Mouse (Mus musculus): ENCODE measurements around the gene Pcbp3. TPM values are rescaled to one million over a fixed set of nuclear protein-coding genes. Genes with fewer than 3 reads are reported as not detected.

Pcbp3 gene
- total and polyA plus RNA-seq, 2 experiments, result 0.37 to 0.55 TPM

DNA sequence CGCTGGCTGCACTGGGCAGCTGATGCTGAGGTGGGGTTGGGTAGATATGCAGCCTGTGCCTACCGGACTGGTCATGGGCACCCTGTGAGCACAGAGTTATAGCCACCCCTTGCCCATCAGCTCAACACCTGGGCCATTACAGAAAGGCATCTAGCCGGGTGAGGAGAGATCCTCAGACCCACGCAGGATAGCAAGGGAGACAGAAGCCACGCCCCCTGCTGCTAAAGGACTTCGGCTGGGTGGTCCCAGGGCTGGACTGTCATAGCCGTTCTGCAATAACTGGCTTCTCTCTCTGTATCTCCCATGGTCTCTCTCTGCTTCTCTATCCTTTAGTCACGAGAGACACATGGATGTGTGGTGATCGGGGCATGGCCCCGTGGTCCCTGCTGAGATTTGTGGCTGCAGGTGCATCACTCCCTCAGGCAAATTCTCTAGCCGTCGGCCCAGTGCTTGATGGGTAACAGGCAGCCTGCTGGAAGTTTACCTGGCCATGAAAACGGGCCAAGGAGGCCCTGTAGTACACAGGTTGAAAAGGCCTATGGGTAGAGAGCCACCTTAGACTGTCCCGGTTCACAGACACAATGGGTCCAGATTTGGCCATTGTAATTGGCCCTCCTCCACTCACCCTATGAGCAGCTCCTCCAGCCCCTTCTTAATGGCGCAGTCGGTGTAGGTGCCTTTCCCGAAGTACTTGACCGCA lies 238.8 kb downstream of the Pcbp3 start:
- H3K9ac ChIP-seq (ENCODE audit: low read depth, low read length), result no peak overlapping the region
- WGBS, result 91% methylated on average over 18 of the region's 18 CpGs
- no peak overlapping the region for H3K27ac ChIP-seq (replicated peaks; ENCODE audit: insufficient read depth, low read depth, low read length)
- no peaks in the 10 kb centered on the region for H3K79me2 ChIP-seq (ENCODE audit: control insufficient read depth, insufficient read depth, low read length)
- DNase-seq (ENCODE audit: extremely low read depth, low read depth, low spot score), result no peak
- no peaks in the 10 kb centered on the region for H3K27me3 ChIP-seq (ENCODE audit: control insufficient read depth, insufficient read depth, low read length)
- TF ChIP-seq CTCF (IDR thresholded peaks at IDR 0.05; ENCODE audit: low read depth, low read length) (no peak), POLR2A (IDR thresholded peaks at IDR 0.05; ENCODE audit: extremely low read depth, insufficient read depth, low read length) (no peak)
- H3K4me1 ChIP-seq (ENCODE audit: control insufficient read depth, insufficient read depth, low read length), result no peaks in the 10 kb centered on the region
- H3K4me3 ChIP-seq (ENCODE audit: insufficient read depth, low read depth, low read length), result no peak overlapping the region
- no peaks in the 10 kb centered on the region for H3K36me3 ChIP-seq (ENCODE audit: control insufficient read depth, insufficient read depth, low read length)

DNA sequence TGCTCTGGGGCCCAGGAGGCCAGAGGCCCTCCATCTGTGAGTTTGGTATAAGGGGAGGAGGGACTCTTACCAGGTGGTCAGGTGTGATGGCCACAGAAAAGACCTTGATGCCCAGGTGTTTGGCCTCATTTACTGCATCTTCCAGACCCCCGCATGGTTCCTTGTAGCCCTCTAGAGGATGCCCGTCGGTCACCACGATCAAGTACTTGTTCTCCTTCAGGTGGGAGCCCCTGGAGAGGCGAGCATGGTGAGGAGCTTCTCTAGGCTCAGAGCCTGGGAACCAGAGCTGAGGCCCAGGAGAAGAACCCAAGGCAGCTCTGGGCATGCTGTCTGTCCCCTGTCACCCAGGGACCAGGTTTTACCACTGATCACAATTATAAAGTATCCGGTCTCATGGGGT lies 239.9 kb downstream of the Pcbp3 start:
- H3K36me3 ChIP-seq (ENCODE audit: control insufficient read depth, insufficient read depth, low read length), result no peaks in the 10 kb centered on the region
- no peak overlapping the region for H3K9ac ChIP-seq (ENCODE audit: low read depth, low read length)
- H3K27ac ChIP-seq (replicated peaks; ENCODE audit: insufficient read depth, low read depth, low read length), result no peak overlapping the region
- TF ChIP-seq CTCF (IDR thresholded peaks at IDR 0.05; ENCODE audit: low read depth, low read length) (no peak), POLR2A (IDR thresholded peaks at IDR 0.05; ENCODE audit: extremely low read depth, insufficient read depth, low read length) (no peak)
- H3K4me1 ChIP-seq (ENCODE audit: control insufficient read depth, insufficient read depth, low read length), result no peaks in the 10 kb centered on the region
- H3K27me3 ChIP-seq (ENCODE audit: control insufficient read depth, insufficient read depth, low read length), result no peaks in the 10 kb centered on the region
- DNase-seq (ENCODE audit: extremely low read depth, low read depth, low spot score), result no peak
- no peak overlapping the region for H3K4me3 ChIP-seq (ENCODE audit: insufficient read depth, low read depth, low read length)
- no peaks in the 10 kb centered on the region for H3K79me2 ChIP-seq (ENCODE audit: control insufficient read depth, insufficient read depth, low read length)
- 93% methylated on average over 6 of the region's 6 CpGs for WGBS

DNA sequence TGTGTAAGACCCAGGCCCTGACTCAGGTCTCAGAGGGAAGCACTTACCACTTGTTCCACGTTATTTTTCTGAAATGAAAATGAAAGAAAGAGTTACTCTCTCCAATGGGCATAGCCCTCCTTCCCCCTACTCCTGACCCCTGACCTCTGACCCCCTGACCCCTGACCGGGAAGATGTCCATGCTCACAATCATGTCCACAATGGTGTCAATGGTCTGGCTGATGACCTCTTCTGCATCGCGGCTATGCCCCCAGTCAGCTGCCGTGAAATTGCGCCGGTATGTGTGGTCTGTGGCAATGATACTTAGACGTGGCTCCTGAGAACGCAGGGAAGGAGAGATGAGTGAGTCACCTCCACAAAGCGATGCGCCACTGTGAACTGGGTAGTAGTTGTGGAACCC lies 240.5 kb downstream of the Pcbp3 start:
- WGBS, result 79% methylated on average over 11 of the region's 11 CpGs
- no peak for DNase-seq (ENCODE audit: extremely low read depth, low read depth, low spot score)
- Histone ChIP-seq H3K36me3 (ENCODE audit: control insufficient read depth, insufficient read depth, low read length) (no peaks in the 10 kb centered on the region), H3K27me3 (ENCODE audit: control insufficient read depth, insufficient read depth, low read length) (no peaks in the 10 kb centered on the region), H3K4me1 (ENCODE audit: control insufficient read depth, insufficient read depth, low read length) (no peaks in the 10 kb centered on the region), H3K79me2 (ENCODE audit: control insufficient read depth, insufficient read depth, low read length) (no peaks in the 10 kb centered on the region), H3K4me3 (ENCODE audit: insufficient read depth, low read depth, low read length) (no peak overlapping the region), H3K9ac (ENCODE audit: low read depth, low read length) (no peak overlapping the region), H3K27ac (replicated peaks; ENCODE audit: insufficient read depth, low read depth, low read length) (no peak overlapping the region)
- no peak for TF ChIP-seq CTCF (IDR thresholded peaks at IDR 0.05; ENCODE audit: low read depth, low read length)
- TF ChIP-seq POLR2A (IDR thresholded peaks at IDR 0.05; ENCODE audit: extremely low read depth, insufficient read depth, low read length), result no peak

DNA sequence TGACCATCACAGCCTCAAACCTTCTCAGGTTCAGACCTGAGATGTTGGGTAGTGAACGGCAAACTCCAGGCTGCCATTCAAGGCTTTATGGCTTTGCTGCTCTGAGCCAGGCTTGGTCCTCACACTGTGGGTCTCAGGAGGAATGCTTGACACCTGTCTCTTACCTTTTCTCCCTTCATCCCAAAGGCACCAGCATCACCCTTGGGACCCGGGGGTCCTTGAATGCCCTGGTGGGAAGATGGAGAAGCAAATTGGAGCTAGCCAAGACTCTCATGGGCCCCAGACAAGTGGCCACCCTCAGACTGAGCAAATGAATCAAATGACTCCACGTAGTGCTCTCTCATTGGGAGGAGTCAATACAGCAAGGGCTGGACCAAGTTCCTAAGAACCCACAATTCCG lies 244.1 kb downstream of the Pcbp3 start:
- no peaks in the 10 kb centered on the region for H3K27me3 ChIP-seq (ENCODE audit: control insufficient read depth, insufficient read depth, low read length)
- no peak overlapping the region for H3K4me3 ChIP-seq (ENCODE audit: insufficient read depth, low read depth, low read length)
- 89% methylated on average over 4 of the region's 4 CpGs for WGBS
- H3K4me1 ChIP-seq (ENCODE audit: control insufficient read depth, insufficient read depth, low read length), result no peaks in the 10 kb centered on the region
- H3K27ac ChIP-seq (replicated peaks; ENCODE audit: insufficient read depth, low read depth, low read length), result no peak overlapping the region
- no peaks in the 10 kb centered on the region for H3K36me3 ChIP-seq (ENCODE audit: control insufficient read depth, insufficient read depth, low read length)
- no peak overlapping the region for H3K9ac ChIP-seq (ENCODE audit: low read depth, low read length)
- no peaks in the 10 kb centered on the region for H3K79me2 ChIP-seq (ENCODE audit: control insufficient read depth, insufficient read depth, low read length)
- DNase-seq (ENCODE audit: extremely low read depth, low read depth, low spot score), result no peak
- TF ChIP-seq CTCF (IDR thresholded peaks at IDR 0.05; ENCODE audit: low read depth, low read length) (no peak), POLR2A (IDR thresholded peaks at IDR 0.05; ENCODE audit: extremely low read depth, insufficient read depth, low read length) (no peak)

DNA sequence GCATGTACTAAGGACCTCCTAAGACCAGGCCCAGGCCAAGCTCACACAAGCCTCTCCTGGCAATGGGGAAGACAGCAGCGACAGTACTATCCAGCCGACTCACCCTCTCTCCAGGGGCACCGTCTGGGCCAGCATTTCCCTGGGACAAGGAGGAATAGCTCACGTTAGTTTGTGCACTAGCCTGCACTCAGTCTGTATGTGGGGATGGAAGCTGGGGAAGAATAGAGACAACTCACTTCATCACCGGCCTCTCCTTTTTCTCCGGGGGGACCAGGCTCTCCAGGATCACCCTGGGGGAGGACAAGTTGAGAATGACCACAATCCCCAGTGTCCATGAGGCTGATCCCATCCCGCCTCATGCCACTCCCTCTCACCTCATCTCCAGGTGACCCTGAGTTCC lies 244.7 kb downstream of the Pcbp3 start:
- H3K79me2 ChIP-seq (ENCODE audit: control insufficient read depth, insufficient read depth, low read length), result no peaks in the 10 kb centered on the region
- H3K9ac ChIP-seq (ENCODE audit: low read depth, low read length), result no peak overlapping the region
- no peaks in the 10 kb centered on the region for H3K4me1 ChIP-seq (ENCODE audit: control insufficient read depth, insufficient read depth, low read length)
- no peak overlapping the region for H3K27ac ChIP-seq (replicated peaks; ENCODE audit: insufficient read depth, low read depth, low read length)
- no peaks in the 10 kb centered on the region for H3K27me3 ChIP-seq (ENCODE audit: control insufficient read depth, insufficient read depth, low read length)
- TF ChIP-seq CTCF (IDR thresholded peaks at IDR 0.05; ENCODE audit: low read depth, low read length) (no peak), POLR2A (IDR thresholded peaks at IDR 0.05; ENCODE audit: extremely low read depth, insufficient read depth, low read length) (no peak)
- WGBS, result 93% methylated on average over 7 of the region's 7 CpGs
- no peak for DNase-seq (ENCODE audit: extremely low read depth, low read depth, low spot score)
- H3K4me3 ChIP-seq (ENCODE audit: insufficient read depth, low read depth, low read length), result no peak overlapping the region
- no peaks in the 10 kb centered on the region for H3K36me3 ChIP-seq (ENCODE audit: control insufficient read depth, insufficient read depth, low read length)

DNA sequence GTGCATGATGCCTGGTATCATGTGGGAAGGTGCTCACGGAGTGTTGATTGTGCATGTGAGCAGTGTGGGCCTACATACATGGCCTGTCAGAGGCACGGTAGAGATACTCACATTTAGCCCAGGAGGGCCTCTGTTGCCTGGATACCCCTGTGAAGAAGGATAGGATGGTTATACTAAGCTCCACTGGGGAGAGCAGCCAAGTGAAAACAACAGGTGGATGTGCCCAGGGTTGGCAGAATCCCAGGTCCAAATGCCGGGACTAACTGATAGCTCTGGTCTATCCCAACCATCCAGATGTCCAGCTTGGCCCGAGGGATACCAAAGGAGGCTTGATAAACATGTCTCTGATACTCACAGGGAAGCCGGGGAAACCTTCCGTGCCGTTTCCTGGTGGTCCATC lies 247.4 kb downstream of the Pcbp3 start:
- no peaks in the 10 kb centered on the region for H3K36me3 ChIP-seq (ENCODE audit: control insufficient read depth, insufficient read depth, low read length)
- no peak for TF ChIP-seq POLR2A (IDR thresholded peaks at IDR 0.05; ENCODE audit: extremely low read depth, insufficient read depth, low read length)
- no peak for TF ChIP-seq CTCF (IDR thresholded peaks at IDR 0.05; ENCODE audit: low read depth, low read length)
- 81% methylated on average over 7 of the region's 7 CpGs for WGBS

More for the DNA sequence above, 247.4 kb downstream of the Pcbp3 start:
- no peak overlapping the region for H3K4me3 ChIP-seq (ENCODE audit: insufficient read depth, low read depth, low read length)
- DNase-seq (ENCODE audit: extremely low read depth, low read depth, low spot score), result no peak
- no peaks in the 10 kb centered on the region for H3K27me3 ChIP-seq (ENCODE audit: control insufficient read depth, insufficient read depth, low read length)
- no peaks in the 10 kb centered on the region for H3K4me1 ChIP-seq (ENCODE audit: control insufficient read depth, insufficient read depth, low read length)
- no peak overlapping the region for H3K9ac ChIP-seq (ENCODE audit: low read depth, low read length)
- H3K27ac ChIP-seq (replicated peaks; ENCODE audit: insufficient read depth, low read depth, low read length), result no peak overlapping the region
- H3K79me2 ChIP-seq (ENCODE audit: control insufficient read depth, insufficient read depth, low read length), result no peaks in the 10 kb centered on the region
